Comparison of ENCODE assay signal across 14 mouse cellular contexts in genomic region chr9:32612426-32612825, GRCm38 (mm10). TPM values are rescaled to one million over a fixed set of nuclear protein-coding genes. Genes with fewer than 3 reads are reported as not detected.
A peak's percentile ranks its signal among the peaks of the same experiment; 100 is the strongest.
DNase-seq lines count a peak whose midpoint lies in the region; ATAC-seq and TF ChIP-seq lines count a peak whose summit lies in the region.
"Had no signal": no experiment of that assay in that cellular context is flagged by ENCODE, and none has a peak within 500 bp of the region (broad histone marks: within the 10 kb centered on the region; RNA-seq: fewer than 3 reads in every experiment).

No protein-coding gene starts in this region.

- no peak overlapping the region for H3K4me2 ChIP-seq in heart, embryonic 16.5 days (ENCODE audit: low read depth, low read length)
- no peak overlapping the region for H3K4me2 ChIP-seq in lung, embryonic 15.5 days
- H3K4me2 ChIP-seq: forebrain, embryonic 13.5 days; heart, embryonic 11.5 days; limb, embryonic 12.5 days; stomach, embryonic 15.5 days had no signal

- TF ChIP-seq POLR2A in cortical plate, adult 2 months (IDR thresholded peaks at IDR 0.05; ENCODE audit: extremely low read depth, insufficient read depth, low read length) = no peak

- H3K27me3 ChIP-seq in heart, embryonic 16.5 days (ENCODE audit: control insufficient read depth, insufficient read depth, low read length) = no peaks in the 10 kb centered on the region
- H3K27me3 ChIP-seq in lung, embryonic 15.5 days = no peaks in the 10 kb centered on the region
- H3K27me3 ChIP-seq: stomach, embryonic 15.5 days had no signal

- peaks cover 8% of the 10 kb centered on the region; the same call in 1 of the 2 replicates for H3K4me1 ChIP-seq in heart, embryonic 16.5 days (ENCODE audit: control insufficient read depth, insufficient read depth, low read length)
- H3K4me1 ChIP-seq in lung, embryonic 15.5 days = peaks cover 14% of the 10 kb centered on the region
- H3K4me1 ChIP-seq in cortical plate, adult 2 months (ENCODE audit: control insufficient read depth, insufficient read depth, low read length) = no peaks in the 10 kb centered on the region
- H3K4me1 ChIP-seq: forebrain, embryonic 13.5 days had no signal

- no peak for DNase-seq in heart, postnatal 14 days
- DNase-seq in lung, postnatal 14 days = no peak
- peak; percentile 62 to 66 for DNase-seq in B cell, adult 2 months
- DNase-seq in cerebellum, adult 8-10 months = no peak
- DNase-seq: adrenal gland, postnatal 36 days; layer of hippocampus, postnatal 36 days; lung, adult 18-20 months had no signal

- no peak overlapping the region for H3K4me3 ChIP-seq in heart, embryonic 16.5 days (ENCODE audit: low read length)
- no peak overlapping the region for H3K4me3 ChIP-seq in lung, embryonic 15.5 days
- H3K4me3 ChIP-seq in cortical plate, adult 2 months (ENCODE audit: insufficient read depth, low read length) = no peak overlapping the region
- H3K4me3 ChIP-seq: forebrain, embryonic 13.5 days; limb, embryonic 12.5 days; stomach, embryonic 15.5 days had no signal

- H3K36me3 ChIP-seq in heart, embryonic 16.5 days (ENCODE audit: control insufficient read depth, insufficient read depth) = no peaks in the 10 kb centered on the region
- H3K36me3 ChIP-seq in lung, embryonic 15.5 days = no peaks in the 10 kb centered on the region
- H3K36me3 ChIP-seq: limb, embryonic 12.5 days; stomach, embryonic 15.5 days had no signal

- no peak for TF ChIP-seq CTCF in cortical plate, adult 2 months (IDR thresholded peaks at IDR 0.05; ENCODE audit: extremely low read depth, insufficient read depth, low read length)

- ATAC-seq in heart, embryonic 16.5 days (replicated peaks; ENCODE audit: extremely low read depth, insufficient read depth, low FRiP score) = no peak
- ATAC-seq in lung, embryonic 15.5 days (ENCODE audit: borderline replicate concordance, extremely low read depth, low FRiP score, low TSS enrichment) = no peak
- ATAC-seq: forebrain, embryonic 13.5 days had no signal

- WGBS in heart, embryonic 16.5 days = 81% methylated on average over 5 of the region's 5 CpGs
- WGBS in lung, embryonic 15.5 days = 82% methylated on average over 5 of the region's 5 CpGs

- no peak overlapping the region for H3K9ac ChIP-seq in heart, embryonic 16.5 days (ENCODE audit: low read length)
- H3K9ac ChIP-seq in lung, embryonic 15.5 days = no peak overlapping the region
- H3K9ac ChIP-seq: forebrain, embryonic 13.5 days; limb, embryonic 12.5 days; stomach, embryonic 15.5 days had no signal

- intact Hi-C loops in heart, postnatal 14 days (cut with DNase I) = no loop called here

- peak overlapping the region; percentile 82 for H3K27ac ChIP-seq in heart, embryonic 16.5 days (ENCODE audit: low read length)
- H3K27ac ChIP-seq in lung, embryonic 15.5 days = peak overlapping the region; percentile 69; the same call in 1 of the 2 replicates
- H3K27ac ChIP-seq in cortical plate, adult 2 months (ENCODE audit: insufficient read depth, low read length) = peak overlapping the region; percentile 85
- H3K27ac ChIP-seq: forebrain, embryonic 13.5 days; limb, embryonic 12.5 days; stomach, embryonic 15.5 days had no signal

- no peaks in the 10 kb centered on the region for H3K9me3 ChIP-seq in heart, embryonic 16.5 days (replicated peaks; ENCODE audit: control insufficient read depth, low read length)
- H3K9me3 ChIP-seq in lung, embryonic 15.5 days = no peaks in the 10 kb centered on the region
- H3K9me3 ChIP-seq: forebrain, embryonic 13.5 days; limb, embryonic 12.5 days; stomach, embryonic 15.5 days had no signal

RNA-seq across cellular contexts. Expression of gene Ets1, which starts 23.6 kb away (rescaled TPM):
- 59.0 and 66.7 TPM in 2 replicates for polyA plus RNA-seq in heart, embryonic 16.5 days (2015; fragmentation: Nextera tagmentation; extraction: Ambion mirVana)
- total RNA-seq in heart, postnatal 14 days (2021) = 100 to 1,000 TPM in 1 of 2 experiments, 10 to 100 TPM in 1; 88.9 to 111 TPM
- polyA plus RNA-seq in lung, embryonic 15.5 days (2015; fragmentation: Nextera tagmentation; extraction: Ambion mirVana) = 104 and 106 TPM in 2 replicates
- 7.7 and 8.9 TPM in 2 replicates for polyA plus RNA-seq in cortical plate, adult 2 months (2012; rRNA removed)

Comparison
In these comparisons a context has a peak if more than half of its experiments do, and no peak if none do; other contexts are left out.
1. DNase-seq: peak in B cell, adult 2 months (2 of 2); none in heart, postnatal 14 days (0 of 2), lung, postnatal 14 days (single experiment) and cerebellum, adult 8-10 months (single experiment).
2. Peak in every context shown above with its lines, with median percentiles within 50 percentile points of each other: H3K27ac ChIP-seq.